Mouse (Mus musculus) MN1 (cell line): ENCODE data around the gene Gm20509.
"Not testable (repeated sequence)": the region's sequence is repeated elsewhere in the genome, so short reads cannot be mapped to it uniquely, and the experiment has no call there.

ENCODE experiments used
- DNase-seq: peaks from one replicate; pipeline ENCODE4 v3.0.0-alpha.2; 2016; ENCODE audit warnings: low spot score

Gene Gm20509

GRCm38 (mm10) chr9:73102181-73102580 lies at the start of gene Gm20509:
Gene Gm20509 (plus strand): TSS chr9:73102470.
- DNase-seq, result no peak

- DNase-seq, result no peak
Measured at GRCm38 (mm10) chr9:73055441-73055911, 46.8 kb upstream of the Gm20509 start.

GRCm38 (mm10) chr9:73059224-73059623 lies 43.0 kb upstream of the Gm20509 start:
- no peak for DNase-seq

GRCm38 (mm10) chr9:73063621-73064290 lies 38.5 kb upstream of the Gm20509 start:
- no peak for DNase-seq

GRCm38 (mm10) chr9:73067086-73067485 lies 35.2 kb upstream of the Gm20509 start:
- DNase-seq, result peak; percentile 61

GRCm38 (mm10) chr9:73068230-73068679 lies 34.0 kb upstream of the Gm20509 start:
- DNase-seq, result no peak

- no peak for DNase-seq
Measured at GRCm38 (mm10) chr9:73068688-73069087, 33.6 kb upstream of the Gm20509 start.

- no peak for DNase-seq
Measured at GRCm38 (mm10) chr9:73070971-73071659, 31.2 kb upstream of the Gm20509 start.

- no peak for DNase-seq
Measured at GRCm38 (mm10) chr9:73072426-73072825, 29.8 kb upstream of the Gm20509 start.

- no peak for DNase-seq
Measured at GRCm38 (mm10) chr9:73073169-73073568, 29.1 kb upstream of the Gm20509 start.

- not testable (repeated sequence) for DNase-seq
Measured at GRCm38 (mm10) chr9:73079349-73079748, 22.9 kb upstream of the Gm20509 start.

GRCm38 (mm10) chr9:73079801-73080325 lies 22.4 kb upstream of the Gm20509 start:
- no peak for DNase-seq

- peak; percentile 92 for DNase-seq
Measured at GRCm38 (mm10) chr9:73082291-73083000, 19.8 kb upstream of the Gm20509 start.

GRCm38 (mm10) chr9:73083956-73084355 lies 18.3 kb upstream of the Gm20509 start:
- no peak for DNase-seq

GRCm38 (mm10) chr9:73085845-73086244 lies 16.4 kb upstream of the Gm20509 start:
- no peak for DNase-seq

GRCm38 (mm10) chr9:73087121-73087520 lies 15.1 kb upstream of the Gm20509 start:
- DNase-seq, result no peak

- DNase-seq, result no peak
Measured at GRCm38 (mm10) chr9:73087581-73087980, 14.7 kb upstream of the Gm20509 start.

GRCm38 (mm10) chr9:73089222-73089920 lies 12.9 kb upstream of the Gm20509 start:
- DNase-seq, result no peak

- no peak for DNase-seq
Measured at GRCm38 (mm10) chr9:73090121-73090520, 12.1 kb upstream of the Gm20509 start.

- peak; percentile 77 for DNase-seq
Measured at GRCm38 (mm10) chr9:73091747-73092146, 10.5 kb upstream of the Gm20509 start.

GRCm38 (mm10) chr9:73094580-73094979 lies 7.7 kb upstream of the Gm20509 start:
- DNase-seq, result no peak

- DNase-seq, result no peak
Measured at GRCm38 (mm10) chr9:73097898-73098297, 4.4 kb upstream of the Gm20509 start.
